Mouse (Mus musculus): ENCODE results near the gene Slfn14. TPM values are rescaled to one million over a fixed set of nuclear protein-coding genes. Genes with fewer than 3 reads are reported as not detected.

Slfn14 gene
- total and polyA plus RNA-seq, 3 experiments: 0.04 to 0.19 TPM; not detected in 1

GRCm38 (mm10) chr11:83271151-83271950, 15.2 kb downstream of the Slfn14 start (continued):
- peak; percentile 93 for TF ChIP-seq NELFE (IDR thresholded peaks at IDR 0.05; ENCODE audit: low read depth, low read length)
- peak; percentile 89 for TF ChIP-seq SIN3A (IDR thresholded peaks at IDR 0.05; ENCODE audit: low read length)
- no peak for TF ChIP-seq MYB (IDR thresholded peaks at IDR 0.05; ENCODE audit: low read depth, low read length)
- no peak for TF ChIP-seq ZC3H11A (IDR thresholded peaks at IDR 0.05; ENCODE audit: low read depth, low read length)
- peak; percentile 81 for TF ChIP-seq HCFC1 (IDR thresholded peaks at IDR 0.05; ENCODE audit: low read depth, low read length)
- TF ChIP-seq MAFK (IDR thresholded peaks at IDR 0.05; ENCODE audit: borderline replicate concordance, low read depth, low read length): no peak
- TF ChIP-seq RCOR1 (IDR thresholded peaks at IDR 0.05; ENCODE audit: low read depth, low read length): no peak
- peak; percentile 85 for TF ChIP-seq MYC (IDR thresholded peaks at IDR 0.05; ENCODE audit: low read depth, low read length)
- no peak for TF ChIP-seq MAZ (IDR thresholded peaks at IDR 0.05; ENCODE audit: low read depth, low read length)
- TF ChIP-seq GABPA (IDR thresholded peaks at IDR 0.05; ENCODE audit: low read depth, low read length): no peak

- Histone ChIP-seq H3K9ac (ENCODE audit: control insufficient read depth, low read depth, low read length, poor library complexity, severe bottlenecking) (peak overlapping the region; percentile 73), H3K27ac (ENCODE audit: control insufficient read depth, low read depth, low read length) (peak overlapping the region; percentile 96), H3K36me3 (ENCODE audit: control insufficient read depth in 1 of 2, insufficient read depth in 2 of 2, low read length in 2 of 2) (peaks cover 0 to 8% of the 10 kb centered on the region in 2 experiments; a peak in 1 of 4 replicates), H3K27me3 (ENCODE audit: control insufficient read depth in 1 of 2, insufficient read depth in 2 of 2, low read length in 2 of 2) (no peaks in the 10 kb centered on the region), H3K4me3 (ENCODE audit: control insufficient read depth in 1 of 2, insufficient read depth in 1 of 2, low read depth in 2 of 2, low read length in 2 of 2) (peak overlapping the region; percentile 67 to 85), H3K79me2 (ENCODE audit: control insufficient read depth, insufficient read depth, low read length, poor library complexity) (no peaks in the 10 kb centered on the region), H3K4me1 (ENCODE audit: control insufficient read depth in 1 of 2, insufficient read depth in 2 of 2, low read length in 2 of 2) (peaks cover 0 to 14% of the 10 kb centered on the region in 2 experiments; a peak in 2 of 4 replicates), H3K9me3 (replicated peaks; ENCODE audit: insufficient read depth, low read length) (no peaks in the 10 kb centered on the region)
- TF ChIP-seq ELF1 (IDR thresholded peaks at IDR 0.05; ENCODE audit: low read depth, low read length) (no peak), MAFK (IDR thresholded peaks at IDR 0.05; ENCODE audit: borderline replicate concordance, low read depth, low read length) (no peak), SMC3 (IDR thresholded peaks at IDR 0.05; ENCODE audit: low read depth, low read length) (peak; percentile 10; the same call in 1 of the 2 replicates), TAL1 (IDR thresholded peaks at IDR 0.05; ENCODE audit: low read length) (no peak), MAZ (IDR thresholded peaks at IDR 0.05; ENCODE audit: low read depth, low read length) (peak; percentile 77; the same call in 1 of the 2 replicates), MXI1 (IDR thresholded peaks at IDR 0.05; ENCODE audit: low read depth, low read length) (peak; percentile 83), UBTF (IDR thresholded peaks at IDR 0.05; ENCODE audit: borderline replicate concordance, insufficient read depth, low read depth, low read length) (no peak)
- no peak for DNase-seq (ENCODE audit: low read depth, low spot score)
These were observed 15.7 kb downstream of the Slfn14 start for GRCm38 (mm10) chr11:83270842-83271150.

GRCm38 (mm10) chr11:83263146-83263545, 23.4 kb downstream of the Slfn14 start:
- H3K27me3 ChIP-seq (ENCODE audit: control insufficient read depth in 1 of 2, insufficient read depth in 2 of 2, low read length in 2 of 2): no peaks in the 10 kb centered on the region
- H3K27ac ChIP-seq (ENCODE audit: control insufficient read depth, low read depth, low read length): peak overlapping the region; percentile 76
- H3K79me2 ChIP-seq (ENCODE audit: control insufficient read depth, insufficient read depth, low read length, poor library complexity): no peaks in the 10 kb centered on the region
- peak; percentile 91 for DNase-seq (ENCODE audit: low read depth, low spot score)
- no peaks in the 10 kb centered on the region for H3K9me3 ChIP-seq (replicated peaks; ENCODE audit: insufficient read depth, low read length)
- peak overlapping the region; percentile 44 for H3K9ac ChIP-seq (ENCODE audit: control insufficient read depth, low read depth, low read length, poor library complexity, severe bottlenecking)
- peaks cover 16 to 17% of the 10 kb centered on the region in 2 experiments for H3K4me1 ChIP-seq (ENCODE audit: control insufficient read depth in 1 of 2, insufficient read depth in 2 of 2, low read length in 2 of 2)
- H3K36me3 ChIP-seq (ENCODE audit: control insufficient read depth in 1 of 2, insufficient read depth in 2 of 2, low read length in 2 of 2): peaks cover 7 to 20% of the 10 kb centered on the region in 2 experiments
- H3K4me3 ChIP-seq (ENCODE audit: control insufficient read depth in 1 of 2, insufficient read depth in 1 of 2, low read depth in 2 of 2, low read length in 2 of 2): peak overlapping the region; percentile 27 to 29; a peak in 3 of 4 replicates
- TF ChIP-seq POLR2AphosphoS2 (IDR thresholded peaks at IDR 0.05; ENCODE audit: low read length) (no peak), CHD2 (IDR thresholded peaks at IDR 0.05; ENCODE audit: low read length) (no peak), SIN3A (IDR thresholded peaks at IDR 0.05; ENCODE audit: low read length) (peak; percentile 47; the same call in 1 of the 2 replicates), MAX (IDR thresholded peaks at IDR 0.05; ENCODE audit: low read length) (no peak), SMC3 (IDR thresholded peaks at IDR 0.05; ENCODE audit: low read depth, low read length) (peak; percentile 84), NRF1 (IDR thresholded peaks at IDR 0.05; ENCODE audit: insufficient read depth, low read depth, low read length, poor library complexity, severe bottlenecking) (no peak), RAD21 (IDR thresholded peaks at IDR 0.05; ENCODE audit: low read depth, low read length) (peak; percentile 89), MAZ (IDR thresholded peaks at IDR 0.05; ENCODE audit: low read depth, low read length) (no peak), MYB (IDR thresholded peaks at IDR 0.05; ENCODE audit: low read depth, low read length) (no peak), USF1 (IDR thresholded peaks at IDR 0.05; ENCODE audit: low read depth, low read length) (no peak), USF2 (IDR thresholded peaks at IDR 0.05; ENCODE audit: borderline replicate concordance in 1 of 2, insufficient read depth in 1 of 2, low read depth in 1 of 2, low read length in 2 of 2) (no peak), MYC (IDR thresholded peaks at IDR 0.05; ENCODE audit: low read depth, low read length) (0 out of 2 replicates have a peak, but pooled peaks have one; percentile 35), TCF12 (IDR thresholded peaks at IDR 0.05; ENCODE audit: low read depth, low read length) (peak; percentile 39; the same call in 1 of the 2 replicates), GATA1 (IDR thresholded peaks at IDR 0.05; ENCODE audit: low read depth, low read length) (no peak), NELFE (IDR thresholded peaks at IDR 0.05; ENCODE audit: low read depth, low read length) (peak; percentile 14; the same call in 1 of the 2 replicates), ZNF384 (IDR thresholded peaks at IDR 0.05; ENCODE audit: low read depth, low read length) (no peak), ETS1 (IDR thresholded peaks at IDR 0.05; ENCODE audit: low read depth, low read length) (0 out of 2 replicates have a peak, but pooled peaks have one; percentile 33)
